27 mouse cellular contexts compared by ENCODE assay signal in the genomic region with DNA sequence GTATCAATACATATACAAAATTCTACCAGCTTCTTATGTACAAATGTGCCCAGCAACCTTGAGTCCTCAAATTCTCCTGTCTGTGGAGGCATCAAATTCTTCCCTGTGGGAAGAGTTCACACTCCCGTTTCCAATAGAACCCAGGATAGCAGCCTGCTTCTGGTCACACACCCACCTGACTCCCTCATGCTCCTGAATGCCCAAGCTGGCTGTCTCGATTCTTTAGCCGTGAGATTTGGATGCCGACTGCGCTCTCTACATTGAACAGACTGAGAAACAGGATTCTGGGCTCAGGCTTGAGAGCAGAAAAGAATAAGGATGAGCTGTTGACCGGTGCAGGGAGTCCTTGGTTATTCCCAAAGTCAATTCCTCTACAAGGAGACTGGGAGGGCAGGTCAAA. TPM values are rescaled to one million over a fixed set of nuclear protein-coding genes. Genes with fewer than 3 reads are reported as not detected.
"Had no signal": no experiment of that assay in that cellular context is flagged by ENCODE, and none has a peak within 500 bp of the region (broad histone marks: within the 10 kb centered on the region; RNA-seq: fewer than 3 reads in every experiment).

No protein-coding gene starts in this region.

- H3K36me3 ChIP-seq: heart, embryonic 10.5 days; heart, embryonic 13.5 days; heart, embryonic 15.5 days; hindbrain, embryonic 12.5 days; hindbrain, embryonic 15.5 days; kidney, embryonic 15.5 days; limb, embryonic 10.5 days; limb, embryonic 12.5 days; liver, embryonic 13.5 days; liver, embryonic 15.5 days had no signal

- H3K9ac ChIP-seq: heart, embryonic 13.5 days; heart, embryonic 15.5 days; hindbrain, embryonic 12.5 days; hindbrain, embryonic 15.5 days; kidney, embryonic 15.5 days; limb, embryonic 12.5 days; liver, embryonic 13.5 days; liver, embryonic 15.5 days had no signal

- H3K4me3 ChIP-seq: heart, embryonic 10.5 days; heart, embryonic 13.5 days; heart, embryonic 15.5 days; hindbrain, embryonic 12.5 days; hindbrain, embryonic 15.5 days; kidney, embryonic 15.5 days; layer of hippocampus, adult 2 months; left cerebral cortex, adult 2 months; limb, embryonic 10.5 days; limb, embryonic 12.5 days; liver, embryonic 13.5 days; liver, embryonic 15.5 days had no signal

- ATAC-seq: hindbrain, postnatal 0 days; intestine, embryonic 16.5 days had no signal

- DNase-seq: gastrocnemius, postnatal 14 days; gastrocnemius, postnatal 36 days; heart, adult 18-20 months; heart, postnatal 14 days; heart, postnatal 36 days; kidney, adult 11 months; kidney, adult 2 months; kidney, adult 9 months; kidney, postnatal 14 days; kidney, postnatal 4 days; liver; liver, embryonic 13.5 days had no signal

- H3K27me3 ChIP-seq: heart, embryonic 13.5 days; heart, embryonic 15.5 days; hindbrain, embryonic 12.5 days; hindbrain, embryonic 15.5 days; limb, embryonic 12.5 days; liver, embryonic 13.5 days; liver, embryonic 15.5 days had no signal

- H3K4me2 ChIP-seq: heart, embryonic 13.5 days; heart, embryonic 15.5 days; hindbrain, embryonic 12.5 days; hindbrain, embryonic 15.5 days; kidney, embryonic 15.5 days; limb, embryonic 12.5 days; liver, embryonic 11.5 days; liver, embryonic 13.5 days; liver, embryonic 15.5 days had no signal

- H3K4me1 ChIP-seq: hindbrain, embryonic 12.5 days; hindbrain, embryonic 15.5 days; liver, embryonic 13.5 days; liver, embryonic 15.5 days had no signal

- H3K27ac ChIP-seq: heart, embryonic 10.5 days; heart, embryonic 13.5 days; heart, embryonic 15.5 days; hindbrain, embryonic 12.5 days; hindbrain, embryonic 15.5 days; hindbrain, postnatal 0 days; kidney, embryonic 15.5 days; kidney, postnatal 0 days; layer of hippocampus, adult 2 months; left cerebral cortex, adult 2 months; limb, embryonic 10.5 days; limb, embryonic 12.5 days; liver, embryonic 13.5 days; liver, embryonic 15.5 days had no signal

- H3K9me3 ChIP-seq: heart, embryonic 10.5 days; heart, embryonic 13.5 days; heart, embryonic 15.5 days; hindbrain, embryonic 12.5 days; hindbrain, embryonic 15.5 days; kidney, embryonic 15.5 days; limb, embryonic 10.5 days; liver, embryonic 13.5 days; liver, embryonic 15.5 days had no signal

RNA-seq across cellular contexts. Expression of a gene that starts 48.3 kb away (rescaled TPM):
- polyA plus RNA-seq: hindbrain, embryonic 15.5 days; limb, embryonic 10.5 days; limb, embryonic 12.5 days; liver, embryonic 11.5 days; liver, embryonic 13.5 days; liver, embryonic 15.5 days had no signal
